In the genomic region with DNA sequence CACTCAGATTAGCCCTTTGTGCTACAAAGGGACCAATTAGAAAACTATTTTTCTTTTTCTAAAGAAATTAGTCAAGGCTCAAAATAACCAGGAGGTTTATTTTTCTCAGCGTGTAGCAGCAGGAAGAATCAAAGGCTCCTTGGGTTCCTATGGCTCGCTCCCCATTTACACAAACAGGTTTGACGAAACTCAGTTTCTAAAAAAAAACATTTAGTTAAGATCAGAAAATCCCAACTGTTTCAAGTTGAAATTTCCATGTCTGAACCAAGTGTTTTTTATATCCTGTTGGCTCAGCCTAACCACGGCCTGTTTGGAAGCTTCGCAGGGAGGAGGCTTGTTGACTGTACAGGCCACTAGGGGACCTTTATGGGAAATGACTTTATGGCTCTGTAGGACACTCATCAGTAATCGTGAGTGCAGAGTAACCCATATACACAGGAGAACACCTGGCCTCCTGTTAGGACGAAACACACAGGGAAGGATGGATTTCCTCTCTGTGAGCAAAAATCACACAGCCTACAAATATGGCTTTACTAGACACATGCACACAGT, we compare ENCODE assay signal across 9 mouse cellular contexts.
A peak's percentile ranks its signal among the peaks of the same experiment; 100 is the strongest.
DNase-seq lines count a peak whose midpoint lies in the region; ATAC-seq lines count a peak whose summit lies in the region.
"Had no signal": no experiment of that assay in that cellular context is flagged by ENCODE, and none has a peak within 500 bp of the region (broad histone marks: within the 10 kb centered on the region; RNA-seq: fewer than 3 reads in every experiment).

No protein-coding gene starts in this region.

- peaks cover 12% of the 10 kb centered on the region; the same call in 1 of the 2 replicates for H3K4me1 ChIP-seq in heart, embryonic 10.5 days
- peaks cover 10% of the 10 kb centered on the region for H3K4me1 ChIP-seq in hindbrain, embryonic 16.5 days (ENCODE audit: control insufficient read depth, insufficient read depth, low read depth, low read length)
- H3K4me1 ChIP-seq in stomach, embryonic 16.5 days (ENCODE audit: control insufficient read depth, insufficient read depth, low read length) = peaks cover 34% of the 10 kb centered on the region

- H3K27ac ChIP-seq in heart, embryonic 10.5 days = no peak overlapping the region
- peak overlapping the region; percentile 31; the same call in 1 of the 2 replicates for H3K27ac ChIP-seq in hindbrain, embryonic 16.5 days (ENCODE audit: low read depth, low read length)
- H3K27ac ChIP-seq in stomach, embryonic 16.5 days (ENCODE audit: low read length) = peak overlapping the region; percentile 65

- no peak overlapping the region for H3K9ac ChIP-seq in hindbrain, embryonic 16.5 days (ENCODE audit: low read depth, low read length)
- H3K9ac ChIP-seq in stomach, embryonic 16.5 days (ENCODE audit: low read length) = no peak overlapping the region

- WGBS in heart, embryonic 10.5 days = 71% methylated on average over 7 of the region's 7 CpGs
- 41% methylated on average over 7 of the region's 7 CpGs for WGBS in hindbrain, embryonic 16.5 days
- 43% methylated on average over 7 of the region's 7 CpGs for WGBS in stomach, embryonic 16.5 days

- intact Hi-C loops in gastrocnemius, postnatal 36 days (cut with DNase I) = no loop called here

- H3K4me3 ChIP-seq in heart, embryonic 10.5 days = no peak overlapping the region
- no peak overlapping the region for H3K4me3 ChIP-seq in hindbrain, embryonic 16.5 days (ENCODE audit: low read length)
- no peak overlapping the region for H3K4me3 ChIP-seq in stomach, embryonic 16.5 days (replicated peaks; ENCODE audit: low read length)
- H3K4me3 ChIP-seq: megakaryocyte, embryonic 14.5 days had no signal

- no peak for ATAC-seq in hindbrain, embryonic 16.5 days
- no peak for ATAC-seq in stomach, embryonic 16.5 days (ENCODE audit: insufficient read depth, low FRiP score)
- no peak for ATAC-seq in CD4-positive, CD25-positive, alpha-beta regulatory T cell, adult 4 months

- H3K4me2 ChIP-seq in hindbrain, embryonic 16.5 days (ENCODE audit: low read length) = no peak overlapping the region
- H3K4me2 ChIP-seq in stomach, embryonic 16.5 days (ENCODE audit: low read depth, low read length) = no peak overlapping the region

- H3K27me3 ChIP-seq in heart, embryonic 10.5 days (ENCODE audit: insufficient read depth, poor library complexity, severe bottlenecking) = peaks cover 6% of the 10 kb centered on the region; the same call in 1 of the 2 replicates
- no peaks in the 10 kb centered on the region for H3K27me3 ChIP-seq in hindbrain, embryonic 16.5 days (replicated peaks; ENCODE audit: control insufficient read depth, insufficient read depth, low read length)
- H3K27me3 ChIP-seq in stomach, embryonic 16.5 days (ENCODE audit: control insufficient read depth, insufficient read depth, low read length) = no peaks in the 10 kb centered on the region

- peak; percentile 38 for DNase-seq in heart, adult 8-10 months (ENCODE audit: low spot score)
- DNase-seq in heart, embryonic 10.5 days (ENCODE audit: low spot score) = no peak
- peak; percentile 18 for DNase-seq in right cerebral cortex, adult 18-20 months
- no peak for DNase-seq in right cerebral cortex, postnatal 4 days
- no peak for DNase-seq in gastrocnemius, postnatal 36 days

- H3K9me3 ChIP-seq in heart, embryonic 10.5 days = no peaks in the 10 kb centered on the region
- H3K9me3 ChIP-seq in hindbrain, embryonic 16.5 days (ENCODE audit: control insufficient read depth, low read length) = no peaks in the 10 kb centered on the region
- no peaks in the 10 kb centered on the region for H3K9me3 ChIP-seq in stomach, embryonic 16.5 days (replicated peaks; ENCODE audit: control insufficient read depth, low read length)

- no peaks in the 10 kb centered on the region for H3K36me3 ChIP-seq in heart, embryonic 10.5 days
- H3K36me3 ChIP-seq in hindbrain, embryonic 16.5 days (ENCODE audit: control insufficient read depth, insufficient read depth, low read length) = no peaks in the 10 kb centered on the region
- H3K36me3 ChIP-seq in stomach, embryonic 16.5 days (ENCODE audit: control insufficient read depth, insufficient read depth, low read length) = no peaks in the 10 kb centered on the region

Comparison
In these comparisons a context has a peak if more than half of its experiments do, and no peak if none do; other contexts are left out.
1. DNase-seq: peak in heart, adult 8-10 months (single experiment) and right cerebral cortex, adult 18-20 months (single experiment); none in heart, embryonic 10.5 days (single experiment), right cerebral cortex, postnatal 4 days (single experiment) and gastrocnemius, postnatal 36 days (0 of 2).